Mouse (Mus musculus): ENCODE measurements around the gene Lsm11.

Gene Lsm11

DNA sequence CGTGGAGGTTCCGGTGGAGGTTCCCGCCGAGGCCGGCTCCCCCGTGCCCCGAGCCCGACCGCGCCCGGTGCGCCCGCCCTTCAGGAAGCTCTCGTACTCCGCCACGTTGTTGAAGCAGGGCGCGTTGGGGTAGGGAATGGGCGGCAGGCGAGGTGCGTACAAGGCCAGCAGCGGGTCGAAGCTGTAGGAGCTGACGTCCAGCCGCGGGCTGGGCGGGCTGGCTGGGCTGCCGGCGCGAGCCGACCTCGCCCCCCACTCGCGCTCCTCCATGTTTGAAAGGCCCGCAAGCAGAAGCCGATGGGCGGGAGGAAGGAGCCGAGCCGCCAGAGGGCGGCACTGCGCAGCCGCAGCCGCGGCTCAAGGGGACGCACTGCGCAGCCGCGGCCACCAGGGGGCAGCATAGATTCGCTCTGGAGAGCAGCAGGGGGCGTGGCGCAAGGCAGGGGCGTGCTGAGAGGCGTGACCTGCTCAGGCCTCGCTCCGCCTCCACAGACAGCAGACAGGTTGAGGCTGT lies at the start of gene Lsm11:
Lsm11 (minus strand) TSS at position 293 of the 514 bp plus-strand sequence.
- CTCF ChIA-PET, result no interaction called here

- CTCF ChIA-PET, result no interaction called here
These were observed 47.4 kb upstream of the Lsm11 start for GRCm38 (mm10) chr11:45992087-45992486.

- CTCF ChIA-PET, result no interaction called here
These were observed 46.9 kb upstream of the Lsm11 start for GRCm38 (mm10) chr11:45991604-45992003.

DNA sequence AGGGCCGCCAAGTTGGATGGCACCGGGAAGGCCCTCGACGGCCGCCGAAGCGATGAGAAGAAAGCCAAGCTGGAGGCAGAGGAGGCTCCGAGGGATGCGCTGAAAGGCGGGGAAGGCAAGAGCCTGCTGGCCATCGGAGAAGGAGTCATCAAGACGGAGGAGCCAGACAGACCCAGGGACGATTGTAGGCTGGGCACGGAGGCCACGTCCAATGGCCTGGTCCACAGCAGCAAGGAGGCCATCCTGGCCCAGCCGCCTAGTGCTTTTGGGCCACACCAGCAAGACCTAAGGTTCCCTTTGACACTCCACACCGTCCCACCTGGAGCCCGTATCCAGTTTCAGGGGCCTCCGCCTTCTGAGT lies 36.1 kb upstream of the Lsm11 start:
- CTCF ChIA-PET, result no interaction called here

DNA sequence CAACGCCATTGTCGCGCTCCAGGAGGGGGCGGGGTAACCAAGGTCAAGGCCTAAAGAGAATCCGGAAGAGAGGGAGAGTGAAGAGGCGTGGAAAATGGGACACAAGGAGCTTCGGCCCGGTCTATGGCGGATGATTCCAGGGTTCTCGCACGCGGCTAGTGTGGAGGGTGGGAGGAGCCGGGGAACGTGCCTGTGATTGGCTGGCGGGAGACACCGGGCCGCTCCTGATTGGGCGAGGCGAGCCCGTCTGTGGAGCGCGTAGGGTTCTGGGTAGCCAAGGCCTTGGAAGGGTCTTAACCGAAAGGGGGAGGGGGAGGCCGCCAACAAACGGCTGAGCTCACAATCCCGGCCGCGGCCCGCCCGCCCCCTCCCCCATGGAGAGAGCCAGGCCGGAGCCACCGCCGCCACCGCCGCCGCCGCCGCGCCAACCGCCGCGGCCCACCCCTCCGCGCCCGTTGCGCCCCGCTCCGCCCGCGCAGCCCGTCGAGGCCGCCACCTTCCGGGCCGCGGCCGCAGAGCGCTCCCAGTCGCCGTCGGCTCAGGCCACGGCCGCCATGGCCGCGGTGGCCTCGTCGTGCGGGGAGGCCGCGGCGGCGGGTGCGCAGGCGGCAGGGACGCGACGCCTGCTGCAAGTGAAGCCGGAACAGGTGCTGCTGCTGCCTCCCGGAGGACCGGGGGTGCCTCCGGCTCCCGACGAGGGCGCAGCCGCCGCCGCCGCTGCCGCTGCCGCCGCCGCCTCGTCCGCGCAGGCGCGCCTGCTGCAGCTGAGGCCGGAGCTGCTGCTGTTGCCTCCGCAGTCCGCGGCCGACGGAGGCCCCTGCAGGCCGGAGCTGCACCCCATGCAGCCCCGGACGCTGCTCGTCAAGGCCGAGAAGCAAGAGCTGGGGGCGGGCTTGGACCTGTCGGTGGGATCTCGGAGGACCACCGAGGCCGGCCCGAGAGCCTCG lies 35.5 kb upstream of the Lsm11 start, which contains the start of gene Sox30:
Sox30 (plus strand) TSS at position 365 of the 947 bp plus-strand sequence.
- CTCF ChIA-PET, result no interaction called here

GRCm38 (mm10) chr11:45976061-45976460 lies 31.3 kb upstream of the Lsm11 start:
- CTCF ChIA-PET, result no interaction called here

- CTCF ChIA-PET, result no interaction called here
These were observed 29.7 kb upstream of the Lsm11 start for GRCm38 (mm10) chr11:45974466-45974865.

DNA sequence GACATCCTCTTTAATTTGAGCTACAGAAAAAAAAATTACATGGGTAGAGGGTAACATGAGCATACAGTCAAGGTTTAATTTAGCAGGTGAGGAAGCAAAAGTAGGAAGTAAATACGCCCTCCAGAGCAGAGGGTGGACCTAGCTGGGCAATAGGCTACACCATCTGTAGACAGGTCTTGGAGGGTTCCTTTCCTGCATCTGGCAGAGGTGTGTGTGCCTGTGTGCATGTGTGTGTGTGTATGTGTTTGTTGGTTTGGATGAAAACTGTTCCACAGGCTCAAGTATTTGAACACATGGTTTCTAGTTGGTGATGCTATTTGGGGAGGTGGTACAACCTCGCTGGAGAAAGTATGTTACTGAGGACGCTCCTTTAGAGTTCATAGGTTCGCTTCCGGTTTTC lies 28.9 kb upstream of the Lsm11 start:
- CTCF ChIA-PET, result no interaction called here

- CTCF ChIA-PET, result no interaction called here
These were observed 23.7 kb upstream of the Lsm11 start for GRCm38 (mm10) chr11:45968466-45968865.

DNA sequence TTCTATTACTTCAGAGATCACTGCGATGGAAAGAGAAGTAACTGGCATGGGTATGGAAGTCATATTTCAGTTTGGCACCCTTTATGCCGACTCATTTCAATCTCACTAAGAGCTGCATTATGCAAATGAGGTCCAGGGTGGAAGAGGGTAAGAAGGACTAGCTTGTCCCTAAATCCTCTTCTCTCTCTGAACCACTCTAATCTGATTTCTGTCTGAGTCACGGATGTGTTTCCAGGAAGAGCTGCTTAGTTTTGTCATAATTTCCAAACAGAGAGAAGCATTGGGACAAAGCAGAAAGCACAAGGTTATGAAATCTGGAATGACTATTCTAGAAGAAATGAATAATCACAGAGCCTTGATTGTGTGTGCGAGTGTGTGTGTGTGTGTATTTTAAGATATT lies 22.2 kb upstream of the Lsm11 start:
- CTCF ChIA-PET, result interaction anchor here (0.5 to 1.1 kb wide), 2 partner anchors 97 to 552 kb away, joined by 3 read pairs; no protein-coding TSS in a partner anchor

DNA sequence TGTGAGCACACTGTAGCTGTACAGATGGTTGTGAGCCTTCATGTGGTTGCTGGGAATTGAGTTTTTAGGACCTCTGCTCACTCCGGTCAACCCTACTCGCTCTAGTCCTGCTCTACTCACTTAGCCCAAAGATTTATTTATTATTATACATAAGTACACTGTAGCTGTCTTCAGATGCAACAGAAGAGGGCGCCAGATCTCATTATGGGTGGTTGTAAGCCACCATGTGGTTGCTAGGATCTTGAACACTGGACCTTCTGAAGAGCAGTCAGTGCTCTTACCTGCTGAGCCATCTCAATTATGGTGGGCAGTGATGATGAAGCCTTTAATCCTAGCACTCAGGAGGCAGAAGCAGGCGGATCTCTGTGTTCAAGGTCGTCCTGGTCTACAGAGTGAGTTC lies 15.3 kb upstream of the Lsm11 start:
- CTCF ChIA-PET, result no interaction called here

DNA sequence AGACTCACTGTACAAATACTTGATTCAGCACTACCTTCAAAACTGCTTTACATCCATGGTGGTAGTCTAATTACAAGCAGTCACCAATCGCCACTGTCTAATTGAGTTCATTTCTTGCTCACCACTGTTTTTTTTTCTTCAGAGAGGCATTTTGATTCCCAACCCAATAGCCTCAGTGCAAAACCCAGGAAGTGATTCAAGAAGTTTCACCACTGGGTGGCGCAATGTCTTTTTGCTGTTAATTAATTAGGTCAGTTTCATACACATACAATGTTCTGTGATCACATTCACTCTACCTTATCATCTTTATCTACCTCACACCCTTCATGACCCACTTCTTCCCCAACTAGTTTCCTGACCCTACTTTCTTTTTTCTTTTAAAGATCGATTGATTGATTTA lies 14.9 kb upstream of the Lsm11 start:
- CTCF ChIA-PET, result no interaction called here

GRCm38 (mm10) chr11:45955127-45955627 lies 10.4 kb upstream of the Lsm11 start, which contains the start of gene Thg1l:
Gene Thg1l (minus strand): TSS chr11:45955494.
- CTCF ChIA-PET, result interaction anchor here (0.6 kb wide), 1 partner anchor 9 kb away, joined by 3 read pairs; no protein-coding TSS in a partner anchor

GRCm38 (mm10) chr11:45947491-45947890 lies 2.8 kb upstream of the Lsm11 start:
- CTCF ChIA-PET, result no interaction called here

DNA sequence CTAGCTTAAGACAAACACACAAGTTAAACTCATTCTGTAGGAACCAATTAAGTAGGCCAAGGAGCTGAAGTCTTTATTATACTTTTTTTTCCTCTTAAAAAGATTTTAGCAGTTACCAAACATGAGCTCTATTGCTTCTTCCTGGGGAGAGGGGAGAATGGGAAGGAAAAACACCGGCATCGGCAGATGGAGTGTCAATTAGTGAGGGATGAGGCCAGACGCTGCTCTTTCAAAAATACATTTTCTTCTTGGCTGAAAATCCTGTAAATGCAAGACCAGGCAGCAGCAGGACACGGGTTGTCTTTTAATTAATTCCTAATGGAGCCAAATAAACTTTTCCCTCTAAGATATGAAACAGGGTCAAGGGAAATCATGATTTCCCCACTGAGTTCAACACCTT lies 2.1 kb upstream of the Lsm11 start:
- CTCF ChIA-PET, result no interaction called here

DNA sequence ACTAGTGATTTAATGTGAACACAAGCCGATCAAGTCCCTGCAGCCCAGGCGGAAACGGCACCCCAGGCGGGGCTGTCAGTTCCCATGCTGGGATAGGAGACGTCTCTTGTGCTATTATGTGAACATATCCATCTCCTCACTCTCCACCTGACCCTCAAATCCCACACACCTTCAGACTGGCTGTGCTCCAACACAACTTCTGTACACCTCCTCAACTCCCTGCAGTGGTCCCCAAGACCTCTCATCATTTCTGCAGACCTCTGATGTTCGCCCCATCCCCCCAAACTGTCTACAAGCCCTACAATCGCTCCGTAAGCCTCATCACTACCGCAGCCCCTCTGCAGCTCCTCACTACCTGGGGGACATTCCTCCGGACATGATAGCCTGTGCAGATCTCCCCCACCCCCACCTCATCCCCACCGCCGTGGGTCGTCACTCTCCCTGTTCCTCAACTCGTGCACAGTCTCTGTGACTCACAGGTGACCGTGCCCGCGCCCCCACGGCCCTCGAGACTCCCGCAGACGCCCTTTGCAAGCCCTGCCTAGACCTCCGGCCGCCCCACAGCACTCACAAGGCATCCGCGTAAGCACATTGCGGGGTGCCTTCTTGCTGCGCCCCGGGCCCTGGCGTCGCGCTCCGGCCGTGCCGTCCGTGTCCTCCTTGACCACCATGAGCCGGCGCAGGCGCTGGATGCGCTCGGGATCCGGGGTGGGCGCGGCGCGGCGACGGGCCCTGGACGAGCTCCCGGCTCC lies 668 bp downstream of the Lsm11 start:
- CTCF ChIA-PET, result no interaction called here

DNA sequence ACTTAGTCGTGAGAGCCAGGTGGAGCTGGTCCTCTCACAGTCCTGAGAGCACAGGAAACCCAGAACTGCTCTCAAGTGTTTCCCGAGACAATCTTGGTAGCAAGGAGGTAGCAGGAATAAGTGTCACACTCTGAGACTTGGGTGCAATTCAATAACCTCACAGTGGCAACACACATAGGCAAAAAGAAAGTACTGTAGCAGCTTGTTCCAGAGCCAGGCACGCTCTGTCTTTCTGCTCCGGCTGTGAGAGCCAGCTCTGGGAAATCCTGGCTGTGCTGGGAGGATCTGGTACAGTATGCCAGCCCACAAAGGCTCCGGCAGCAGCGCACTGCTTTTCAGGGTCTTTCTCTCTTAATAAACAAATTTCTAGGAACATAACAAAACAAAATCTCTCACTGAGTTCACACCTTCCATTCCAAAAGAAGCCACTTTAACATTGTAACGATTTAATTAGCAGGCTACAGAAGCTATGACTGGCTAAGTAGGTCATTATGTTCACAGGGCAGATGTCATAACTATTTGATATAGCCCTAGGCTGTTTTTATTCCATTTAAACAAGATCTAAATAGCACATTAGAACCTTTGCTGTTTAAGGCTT lies 1.5 kb downstream of the Lsm11 start:
- CTCF ChIA-PET, result no interaction called here

DNA sequence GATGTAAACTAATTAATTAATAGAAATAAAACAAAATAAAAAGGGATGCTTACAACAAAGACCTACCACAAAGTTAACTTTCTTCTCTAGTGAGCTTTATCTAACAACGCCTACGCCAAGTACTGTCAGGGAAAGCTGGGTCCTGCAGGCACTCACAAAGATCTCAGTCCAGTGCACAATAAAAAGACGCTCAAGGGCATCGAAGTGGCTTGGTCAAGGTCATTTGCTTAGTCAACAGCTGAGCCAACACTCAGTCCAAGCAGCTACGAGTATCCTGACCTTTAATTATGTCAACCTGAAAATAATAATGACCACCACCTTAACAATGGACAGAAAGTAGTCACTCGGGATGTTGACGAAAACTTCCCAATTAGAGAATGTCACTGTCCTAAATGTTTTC lies 2.5 kb downstream of the Lsm11 start:
- CTCF ChIA-PET, result no interaction called here

- CTCF ChIA-PET, result interaction anchor here (1.5 kb wide), 1 partner anchor 12 kb away, joined by 7 read pairs; no protein-coding TSS in a partner anchor
These were observed 5.8 kb downstream of the Lsm11 start for GRCm38 (mm10) chr11:45938917-45939316.

DNA sequence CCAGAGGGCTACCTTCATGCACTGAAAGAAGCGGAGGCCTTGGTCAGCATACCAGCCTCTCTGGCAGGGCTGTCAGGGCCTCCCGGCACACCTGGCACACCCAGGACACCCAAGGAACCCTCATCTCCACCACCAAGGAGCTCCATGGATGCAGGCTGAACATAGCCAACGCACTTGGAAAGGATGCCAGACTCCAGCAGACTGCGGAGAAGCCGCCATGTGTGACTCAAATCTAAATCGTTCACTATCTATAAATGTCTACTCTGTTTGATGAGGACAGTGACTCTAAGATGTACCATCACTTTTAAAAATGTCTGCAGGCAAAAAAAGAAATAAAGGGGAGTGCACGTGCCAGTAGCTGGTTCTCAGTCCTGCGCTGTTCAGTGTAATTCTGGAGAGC lies 7.3 kb downstream of the Lsm11 start:
- CTCF ChIA-PET, result no interaction called here

GRCm38 (mm10) chr11:45932771-45933170 lies 12.0 kb downstream of the Lsm11 start:
- CTCF ChIA-PET, result interaction anchor here (0.6 kb wide), 1 partner anchor 179 kb away, joined by 6 read pairs; no protein-coding TSS in a partner anchor

DNA sequence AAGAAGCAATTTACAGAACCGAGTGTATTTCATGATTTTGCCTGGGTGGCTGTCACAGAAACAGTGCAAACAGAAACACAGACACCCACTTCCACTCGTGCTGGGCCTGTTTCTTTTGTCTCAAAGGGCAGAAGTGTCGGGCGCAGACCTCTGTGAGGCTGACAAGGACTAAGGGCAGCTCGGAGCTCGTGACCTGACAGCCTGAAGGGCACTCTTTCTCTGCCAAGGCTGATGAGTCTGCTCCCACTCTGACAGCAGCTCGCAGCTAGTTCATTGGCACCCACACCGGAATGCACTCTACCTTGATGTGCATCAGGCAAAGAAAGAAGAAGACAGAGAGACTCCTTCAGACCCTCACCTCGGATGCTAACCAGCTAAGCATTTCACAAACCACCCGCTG lies 15.2 kb downstream of the Lsm11 start:
- CTCF ChIA-PET, result no interaction called here
